Mouse (Mus musculus) testis, adult 2 months (tissue): ENCODE measurements at regions not wholly inside any gene's neighbourhood (a gene's known extent, or its start where the extent isn't known, plus 50 kb on each side); places are given as distances from the start of the nearest gene placed in this dataset.
"Not testable (repeated sequence)": the region's sequence is repeated elsewhere in the genome, so short reads cannot be mapped to it uniquely, and the experiment has no call there.

ENCODE experiments used
- H3K27ac ChIP-seq: fragments of 200-500 bp; 2 replicates; pipeline ENCODE4 v1.5.1; 2012; ENCODE audit warnings: low read depth, low read length; ENCODE audit not compliant: control insufficient read depth, insufficient read depth
- H3K27me3 ChIP-seq: fragments of 200-500 bp; 2 replicates; pipeline ENCODE4 v1.6.1; 2012; ENCODE audit warnings: mild to moderate bottlenecking, low read length, moderate library complexity; ENCODE audit not compliant: control insufficient read depth, insufficient read depth
- H3K36me3 ChIP-seq: fragments of 200-500 bp; 2 replicates; pipeline ENCODE4 v1.6.1; 2012; ENCODE audit warnings: mild to moderate bottlenecking, low read length; ENCODE audit not compliant: control insufficient read depth, insufficient read depth
- H3K4me1 ChIP-seq: fragments of 200-500 bp; 2 replicates; pipeline ENCODE4 v1.6.1; 2012; ENCODE audit warnings: low read length; ENCODE audit not compliant: control insufficient read depth, insufficient read depth
- H3K4me3 ChIP-seq: fragments of 200-500 bp; 2 replicates; pipeline ENCODE4 v1.5.1; 2012; ENCODE audit warnings: low read depth, mild to moderate bottlenecking, low read length, moderate library complexity, mixed read lengths; ENCODE audit not compliant: control insufficient read depth
- CTCF ChIP-seq: fragments of 200-500 bp; IDR thresholded peaks from 2 replicates; pipeline ENCODE4 v1.5.1; 2012; ENCODE audit warnings: low read depth, mild to moderate bottlenecking, inconsistent platforms, low read length, moderate library complexity; ENCODE audit not compliant: control insufficient read depth, insufficient read depth, insufficient replicate concordance
- POLR2A ChIP-seq: fragments of 200-500 bp; IDR thresholded peaks from 2 replicates; pipeline ENCODE4 v1.6.1; 2012; ENCODE audit warnings: low read depth, mild to moderate bottlenecking, inconsistent platforms, low read length, moderate library complexity; ENCODE audit not compliant: control insufficient read depth

DNA sequence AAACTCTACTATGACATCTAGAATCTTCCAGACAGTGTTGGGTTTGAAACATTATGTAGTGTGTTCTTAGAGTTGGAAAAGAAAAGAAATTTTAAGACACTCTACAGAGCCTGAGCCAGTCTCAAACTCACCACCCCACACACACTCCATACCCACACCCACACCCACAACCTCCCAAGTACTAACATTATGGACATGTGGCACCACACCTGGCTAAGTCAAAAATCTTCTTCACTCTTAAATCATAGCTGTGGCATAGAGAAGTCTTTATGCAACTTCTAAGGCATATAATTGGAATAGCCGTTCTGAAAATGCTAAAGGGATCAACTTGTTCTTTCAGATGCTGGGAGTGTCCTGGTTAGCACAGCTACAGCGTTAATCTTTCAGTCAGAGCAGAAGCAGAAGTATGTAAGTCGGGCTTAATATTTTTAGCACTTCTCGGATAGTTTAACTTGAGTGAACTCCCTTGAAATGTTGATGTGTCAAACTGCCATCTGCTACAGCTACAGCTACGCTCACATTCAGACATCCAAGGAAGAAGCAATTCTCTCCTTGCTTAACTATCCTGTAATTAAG is 68.6 kb upstream of the Creb1 start:
- no peak overlapping the region for H3K4me3 ChIP-seq
- H3K27ac ChIP-seq, result no peak overlapping the region
- no peaks in the 10 kb centered on the region for H3K36me3 ChIP-seq
- TF ChIP-seq CTCF, result no peak
- no peak for TF ChIP-seq POLR2A
- no peaks in the 10 kb centered on the region for H3K4me1 ChIP-seq
- H3K27me3 ChIP-seq, result no peaks in the 10 kb centered on the region

DNA sequence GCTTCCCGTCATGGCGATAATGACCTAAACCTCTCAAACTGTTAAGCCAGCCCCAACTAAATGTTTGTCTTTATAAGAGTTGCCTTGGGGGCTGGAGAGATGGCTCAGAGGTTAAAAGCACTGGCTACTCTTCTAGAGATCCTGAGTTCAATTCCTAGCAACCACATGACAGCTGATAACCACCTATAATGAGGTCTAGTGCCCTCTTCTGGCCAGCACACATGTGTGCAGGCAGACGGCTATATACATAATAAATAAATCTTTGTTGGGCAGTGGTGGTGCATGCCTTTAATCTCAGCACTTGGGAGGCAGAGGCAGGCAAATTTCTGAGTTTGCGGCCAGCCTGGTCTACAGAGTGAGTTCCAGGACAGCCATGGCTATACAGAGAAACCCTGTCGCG is 70.8 kb upstream of the Creb1 start:
- H3K36me3 ChIP-seq, H3K27me3 ChIP-seq, H3K4me3 ChIP-seq, H3K27ac ChIP-seq, H3K4me1 ChIP-seq: not testable (repeated sequence)

DNA sequence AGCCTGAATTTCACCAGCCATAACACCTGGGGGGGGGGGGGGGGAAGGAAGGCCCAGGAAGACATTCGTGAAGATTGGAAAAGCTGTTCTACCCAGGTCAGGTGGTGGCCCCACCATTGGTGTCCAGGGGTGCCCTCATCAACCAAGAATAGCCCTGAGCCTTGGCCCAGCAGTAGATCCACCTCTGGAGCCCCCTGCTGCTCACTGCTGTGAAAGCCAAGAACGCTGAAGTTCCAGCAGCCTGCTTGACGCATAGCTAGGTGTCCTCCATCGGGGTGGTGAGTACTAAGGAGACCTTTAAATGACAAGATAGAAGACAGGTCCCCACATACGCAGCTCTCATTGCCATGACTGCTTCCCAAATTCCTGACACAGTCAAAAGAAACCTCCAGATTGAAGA is 74.6 kb upstream of the Creb1 start:
- TF ChIP-seq POLR2A (no peak), CTCF (no peak)

DNA sequence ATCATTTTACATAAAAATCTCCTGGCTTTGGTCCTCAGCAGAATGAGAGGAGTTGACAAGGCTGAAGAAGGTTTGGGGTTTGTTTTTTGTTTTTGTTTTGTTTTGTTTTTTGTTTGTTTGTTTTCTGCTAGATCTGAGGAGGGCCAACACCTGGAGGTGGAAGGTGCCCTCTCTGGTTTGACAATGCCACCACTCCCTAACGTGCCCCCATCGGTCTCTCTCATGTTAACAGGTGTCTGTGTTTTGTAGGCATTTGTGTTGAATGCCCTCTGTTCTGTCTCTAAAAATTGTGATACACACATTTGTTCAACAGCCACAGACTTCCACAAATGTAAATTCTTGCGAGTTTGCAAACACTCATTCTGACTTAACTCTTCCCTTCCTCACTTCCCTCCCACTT is 83.3 kb upstream of the Creb1 start:
- TF ChIP-seq CTCF (no peak), POLR2A (no peak)
- no peak overlapping the region for H3K4me3 ChIP-seq

More for the DNA sequence above, 74.6 kb upstream of the Creb1 start:
- H3K4me3 ChIP-seq, result no peak overlapping the region
- peaks cover 5% of the 10 kb centered on the region; the same call in 1 of the 2 replicates for H3K4me1 ChIP-seq
- H3K27me3 ChIP-seq, result no peaks in the 10 kb centered on the region
- no peaks in the 10 kb centered on the region for H3K36me3 ChIP-seq
- H3K27ac ChIP-seq, result no peak overlapping the region

DNA sequence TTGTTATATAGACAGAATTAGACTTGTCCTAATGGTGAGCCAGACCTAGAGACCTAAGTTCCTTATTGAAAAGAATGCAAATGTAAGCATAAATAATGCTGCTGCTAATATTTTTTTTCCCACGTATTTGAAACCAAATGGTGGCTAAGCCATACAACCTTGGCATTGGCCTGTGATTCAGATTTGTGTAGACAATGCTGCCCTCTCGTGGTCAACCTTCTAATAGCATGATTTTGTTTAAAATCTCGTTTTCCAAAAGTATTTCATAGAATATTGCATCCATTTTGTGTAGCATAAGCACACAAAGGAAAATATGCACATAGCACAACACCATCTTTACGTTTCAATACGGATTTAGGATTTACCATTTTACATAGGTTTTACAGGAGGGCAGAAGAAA is 84.4 kb upstream of the Creb1 start:
- Histone ChIP-seq H3K27ac (no peak overlapping the region), H3K27me3 (no peaks in the 10 kb centered on the region), H3K4me1 (peaks cover 6% of the 10 kb centered on the region; the same call in 1 of the 2 replicates), H3K4me3 (no peak overlapping the region), H3K36me3 (no peaks in the 10 kb centered on the region)
- TF ChIP-seq POLR2A, result no peak
- TF ChIP-seq CTCF, result no peak

More for the DNA sequence above, 83.3 kb upstream of the Creb1 start:
- Histone ChIP-seq H3K27ac (no peak overlapping the region), H3K36me3 (no peaks in the 10 kb centered on the region), H3K4me1 (peaks cover 9% of the 10 kb centered on the region; the same call in 1 of the 2 replicates), H3K27me3 (no peaks in the 10 kb centered on the region)

DNA sequence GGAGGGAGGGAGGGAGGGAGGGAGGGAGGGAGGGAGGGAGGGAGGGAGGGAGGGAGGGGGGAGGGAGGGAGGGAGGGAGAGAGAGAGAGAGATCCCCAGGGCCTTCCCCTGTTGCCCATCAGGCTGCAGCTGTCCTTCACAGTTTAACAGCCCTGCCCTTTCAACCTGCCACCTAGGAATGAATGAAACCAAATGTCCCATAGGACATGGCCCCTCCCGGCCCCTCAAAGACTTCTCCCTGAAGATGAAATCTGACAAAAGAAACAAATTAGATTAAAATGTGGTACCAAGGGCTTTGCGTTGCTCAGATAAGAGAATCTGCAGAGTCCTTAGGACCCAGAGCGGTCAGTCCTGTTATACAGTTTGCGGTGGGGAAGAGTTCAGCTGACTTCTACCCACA is 86.0 kb upstream of the Creb1 start:
- peaks cover 6% of the 10 kb centered on the region; the same call in 1 of the 2 replicates for H3K4me1 ChIP-seq
- no peak overlapping the region for H3K27ac ChIP-seq
- TF ChIP-seq POLR2A (no peak), CTCF (no peak)
- H3K36me3 ChIP-seq, result no peaks in the 10 kb centered on the region
- no peaks in the 10 kb centered on the region for H3K27me3 ChIP-seq
- no peak overlapping the region for H3K4me3 ChIP-seq

DNA sequence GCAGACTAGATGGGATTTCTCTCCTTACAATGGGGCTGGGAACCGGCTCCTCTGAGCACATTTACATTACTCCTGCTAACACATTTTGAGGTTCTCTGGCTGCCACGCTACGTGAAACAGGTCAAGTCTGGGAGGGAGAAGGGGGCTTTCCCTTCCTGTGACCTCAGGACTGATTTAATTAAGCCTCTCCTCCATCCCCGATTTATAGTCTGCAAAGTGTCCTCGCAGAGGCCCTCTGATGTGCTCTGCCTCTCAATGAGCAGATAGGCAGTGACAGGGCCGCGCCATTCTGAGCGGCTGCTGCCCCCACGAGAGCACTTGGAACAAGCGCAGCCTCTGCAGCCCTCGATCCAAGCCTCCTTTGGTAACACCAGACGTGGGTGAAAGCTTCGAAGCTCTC is 86.5 kb upstream of the Creb1 start:
- peak; percentile 54; the same call in 1 of the 2 replicates for TF ChIP-seq CTCF
- TF ChIP-seq POLR2A, result no peak
- H3K36me3 ChIP-seq, result no peaks in the 10 kb centered on the region
- H3K27ac ChIP-seq, result no peak overlapping the region
- peaks cover 6% of the 10 kb centered on the region; the same call in 1 of the 2 replicates for H3K4me1 ChIP-seq
- no peak overlapping the region for H3K4me3 ChIP-seq
- no peaks in the 10 kb centered on the region for H3K27me3 ChIP-seq

DNA sequence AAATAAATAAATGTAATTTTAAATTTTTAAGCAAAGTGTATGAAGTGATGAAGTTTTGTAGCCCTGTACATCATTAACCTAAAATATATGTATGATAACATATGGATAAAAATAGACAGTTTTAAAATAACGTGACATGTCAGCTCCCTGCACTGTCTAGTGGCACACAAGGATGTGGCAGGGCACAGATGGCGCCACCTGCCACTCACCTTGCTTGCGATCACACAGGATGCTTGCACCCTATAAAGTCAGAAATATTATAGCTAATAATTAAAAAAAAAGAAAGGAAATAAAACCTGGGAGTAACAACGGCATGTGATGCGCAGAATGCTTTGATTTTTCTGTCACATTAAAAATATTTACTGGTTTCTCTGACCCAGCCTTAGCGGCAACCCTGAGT is 89.0 kb upstream of the Creb1 start:
- Histone ChIP-seq H3K27ac (no peak overlapping the region), H3K27me3 (no peaks in the 10 kb centered on the region), H3K36me3 (no peaks in the 10 kb centered on the region), H3K4me3 (no peak overlapping the region), H3K4me1 (peaks cover 6% of the 10 kb centered on the region; the same call in 1 of the 2 replicates)
- no peak for TF ChIP-seq POLR2A
- no peak for TF ChIP-seq CTCF
